Mouse (Mus musculus): ENCODE data around the gene Plekhf1. TPM values are rescaled to one million over a fixed set of nuclear protein-coding genes. Genes with fewer than 3 reads are reported as not detected.

The Plekhf1 gene
- polyA plus RNA-seq, 1 experiment from 2014 or later: 5.0 TPM

DNA sequence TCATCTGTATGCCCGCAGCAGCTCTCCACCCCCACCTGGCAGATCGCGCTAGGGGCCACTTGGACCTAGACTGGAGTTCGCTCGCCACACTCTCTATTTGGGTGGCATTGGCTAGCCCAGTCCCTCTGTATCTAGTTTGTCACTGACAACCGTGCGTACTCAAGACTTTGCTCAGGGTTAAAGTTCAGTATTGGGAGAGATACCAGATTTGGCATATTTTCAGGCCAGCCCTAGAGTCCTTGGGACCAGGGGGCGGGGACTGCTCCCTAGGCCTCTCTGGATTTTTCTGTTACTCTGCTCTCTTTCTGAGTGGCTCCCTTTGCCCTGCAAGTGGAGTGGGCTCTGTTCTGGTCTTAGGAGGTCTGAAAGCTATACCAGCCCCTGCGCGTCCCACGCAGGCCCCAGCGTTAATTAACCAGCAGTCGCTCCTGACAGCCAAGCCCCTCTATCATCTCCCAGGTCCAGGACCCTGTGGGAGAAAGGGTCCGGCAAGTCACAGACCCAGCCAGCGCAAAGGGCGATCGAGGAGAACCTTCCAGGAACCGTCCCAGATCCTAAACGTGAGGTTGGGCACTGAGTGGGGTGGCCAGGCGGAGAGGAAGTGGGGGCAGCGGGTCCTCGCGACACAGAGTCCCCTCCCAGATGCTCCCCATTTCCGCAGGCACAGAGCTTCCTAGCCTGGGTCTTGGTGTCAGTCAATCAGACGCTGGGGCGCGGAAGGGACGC is 44.7 kb downstream of the Plekhf1 start, which contains the start of gene 1600014C10Rik:
TSS of gene 1600014C10Rik (plus strand) at position 256 of the 726 bp plus-strand sequence.
- peak; percentile 44 for ATAC-seq (replicated peaks; ENCODE audit: low FRiP score)
- peaks cover 17% of the 10 kb centered on the region for H3K4me1 ChIP-seq
- WGBS: 3% methylated on average over 28 of the region's 28 CpGs

DNA sequence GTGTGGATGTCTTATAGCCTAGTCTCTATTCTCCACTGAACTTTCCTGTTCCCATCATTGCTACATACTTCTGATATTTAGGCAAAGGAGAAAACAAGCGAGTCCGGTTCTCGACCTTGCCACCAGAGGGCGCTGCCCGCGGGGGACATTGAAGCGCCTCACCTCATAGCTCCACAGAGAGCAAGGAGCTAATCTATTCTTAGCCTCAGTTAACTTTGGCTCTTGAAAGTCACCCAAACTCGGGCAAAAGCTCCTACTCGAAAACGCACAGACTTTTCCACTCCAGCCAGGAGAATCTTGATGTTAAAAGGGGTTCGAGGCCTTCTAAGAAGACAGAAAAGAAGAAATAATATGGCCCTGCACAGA is 45.2 kb downstream of the Plekhf1 start:
- ATAC-seq (replicated peaks; ENCODE audit: low FRiP score): peak; percentile 57
- H3K4me1 ChIP-seq: peaks cover 17% of the 10 kb centered on the region
- H3K9ac ChIP-seq: peak overlapping the region; percentile 74; the same call in 1 of the 2 replicates
- under 1% methylated on average over 11 of the region's 11 CpGs for WGBS
- peak overlapping the region; percentile 90 for H3K27ac ChIP-seq
- H3K27me3 ChIP-seq: no peaks in the 10 kb centered on the region
- peak overlapping the region; percentile 73 for H3K4me3 ChIP-seq (replicated peaks)
- H3K36me3 ChIP-seq: no peaks in the 10 kb centered on the region
- H3K9me3 ChIP-seq (replicated peaks): no peaks in the 10 kb centered on the region
- H3K4me2 ChIP-seq: peak overlapping the region; percentile 91

More for the DNA sequence above, 44.7 kb downstream of the Plekhf1 start, which contains the start of gene 1600014C10Rik:
- Histone ChIP-seq H3K27me3 (no peaks in the 10 kb centered on the region), H3K27ac (peak within 1 kb of the TSS; percentile 90), H3K36me3 (no peaks in the 10 kb centered on the region), H3K9ac (peak within 1 kb of the TSS; percentile 74), H3K9me3 (replicated peaks) (no peaks in the 10 kb centered on the region), H3K4me3 (replicated peaks) (peak within 1 kb of the TSS; percentile 73), H3K4me2 (peak within 1 kb of the TSS; percentile 91)

GRCm38 (mm10) chr7:38181366-38181765 is 46.5 kb downstream of the Plekhf1 start:
- Histone ChIP-seq H3K36me3 (no peaks in the 10 kb centered on the region), H3K4me1 (peaks cover 17% of the 10 kb centered on the region), H3K4me2 (no peak overlapping the region), H3K27ac (no peak overlapping the region), H3K9ac (no peak overlapping the region), H3K9me3 (replicated peaks) (no peaks in the 10 kb centered on the region), H3K4me3 (replicated peaks) (no peak overlapping the region), H3K27me3 (no peaks in the 10 kb centered on the region)
- WGBS: 74% methylated on average over 2 of the region's 2 CpGs
- ATAC-seq (replicated peaks; ENCODE audit: low FRiP score): no peak

DNA sequence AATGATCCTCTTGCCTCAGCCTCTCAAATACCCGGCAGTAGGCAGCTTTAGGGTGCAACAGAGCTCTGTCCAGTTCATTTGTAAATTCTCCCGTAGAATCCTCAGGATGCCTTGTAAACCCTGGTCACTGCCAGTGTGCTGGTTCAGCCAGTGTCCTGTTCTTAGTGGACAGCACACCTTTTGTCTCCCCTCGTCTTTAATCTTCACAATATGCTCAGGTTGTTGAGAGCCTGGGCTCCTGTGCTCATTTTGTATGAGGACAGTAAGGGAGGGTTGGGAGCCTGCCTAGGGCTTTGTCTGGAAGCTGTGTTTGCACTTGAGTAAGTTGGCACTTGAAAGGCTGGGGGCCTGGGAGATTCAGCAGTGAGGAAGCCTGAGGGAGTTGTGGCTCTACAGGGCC is 47.9 kb downstream of the Plekhf1 start:
- no peak overlapping the region for H3K4me2 ChIP-seq
- H3K4me1 ChIP-seq: peaks cover 17% of the 10 kb centered on the region
- H3K4me3 ChIP-seq (replicated peaks): no peak overlapping the region
- ATAC-seq (replicated peaks; ENCODE audit: low FRiP score): no peak
- H3K9me3 ChIP-seq (replicated peaks): no peaks in the 10 kb centered on the region
- H3K27ac ChIP-seq: no peak overlapping the region
- no peaks in the 10 kb centered on the region for H3K36me3 ChIP-seq
- WGBS: 74% methylated on average over 3 of the region's 3 CpGs
- 0 out of 2 replicates have a peak, but pooled peaks cover 6% of the 10 kb centered on the region for H3K27me3 ChIP-seq
- H3K9ac ChIP-seq: no peak overlapping the region

DNA sequence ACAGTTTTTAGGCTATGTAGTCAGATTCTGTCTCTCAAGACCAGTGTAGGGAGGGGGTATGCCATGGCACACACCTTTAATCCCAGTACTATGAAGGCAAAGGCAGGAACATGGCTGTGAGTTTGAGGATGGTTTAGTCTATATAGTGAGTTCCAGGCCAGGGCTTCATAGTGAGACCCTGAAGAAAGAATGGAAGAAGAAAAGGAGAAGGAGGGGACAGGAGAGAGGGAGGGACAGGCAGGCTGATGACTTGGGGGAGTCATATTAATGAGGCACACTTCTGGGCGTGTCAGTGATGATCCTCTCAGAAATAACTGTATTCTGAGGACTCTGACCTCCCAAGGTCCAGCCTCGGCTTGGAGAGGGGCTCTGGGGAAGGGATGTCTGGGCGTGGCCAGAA is 51.8 kb downstream of the Plekhf1 start:
- Histone ChIP-seq H3K36me3 (no peaks in the 10 kb centered on the region), H3K4me1 (peaks cover 11% of the 10 kb centered on the region), H3K4me3 (replicated peaks) (no peak overlapping the region), H3K9ac (no peak overlapping the region), H3K4me2 (no peak overlapping the region), H3K9me3 (replicated peaks) (no peaks in the 10 kb centered on the region), H3K27me3 (peaks cover 22% of the 10 kb centered on the region; the same call in 1 of the 2 replicates), H3K27ac (no peak overlapping the region)
- 74% methylated on average over 3 of the region's 3 CpGs for WGBS
- no peak for ATAC-seq (replicated peaks; ENCODE audit: low FRiP score)

DNA sequence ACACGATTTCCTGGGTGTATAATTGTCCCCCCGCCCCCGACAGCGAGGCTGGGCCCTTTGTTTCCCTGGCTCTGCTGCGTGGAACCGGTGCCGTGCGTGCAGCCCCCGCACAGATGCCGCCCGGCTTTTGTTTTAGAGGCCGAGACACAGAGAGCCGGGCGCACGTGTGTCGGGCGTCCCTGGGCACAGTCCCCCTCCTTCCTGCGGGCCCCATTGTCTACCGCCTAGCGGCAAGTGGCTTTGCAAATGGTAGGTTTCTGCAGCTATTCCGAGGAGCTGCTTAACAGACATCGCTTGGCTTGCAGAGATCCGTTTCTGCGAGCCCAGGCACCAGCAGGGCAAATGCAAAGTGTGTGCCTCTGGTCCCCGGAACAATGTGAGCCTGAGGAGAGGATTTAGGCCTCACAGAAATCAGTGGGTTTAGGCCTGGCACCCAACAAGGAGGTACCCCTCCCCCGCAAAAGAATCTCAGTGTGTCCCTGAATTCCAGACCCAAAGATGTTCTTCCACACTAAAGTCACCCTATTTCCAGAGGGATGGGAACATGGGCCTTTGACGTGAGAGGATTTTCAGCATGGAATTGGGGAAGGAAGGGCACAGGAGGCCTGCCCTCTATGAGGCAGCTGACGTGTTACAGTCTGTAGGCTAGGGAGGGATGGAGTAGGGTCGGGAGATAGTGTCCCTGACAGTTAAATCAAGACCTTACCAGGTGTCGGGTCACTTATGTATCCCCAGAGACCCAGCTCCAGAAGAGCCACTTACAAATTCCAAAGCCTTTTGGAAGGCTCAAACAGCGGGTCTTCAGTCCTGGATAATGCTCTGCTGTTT is 53.3 kb downstream of the Plekhf1 start:
- Histone ChIP-seq H3K9ac (peak overlapping the region; percentile 35), H3K9me3 (replicated peaks) (no peaks in the 10 kb centered on the region), H3K4me3 (replicated peaks) (peak overlapping the region; percentile 40), H3K4me2 (peak overlapping the region; percentile 74), H3K4me1 (peaks cover 11% of the 10 kb centered on the region), H3K27ac (no peak overlapping the region), H3K36me3 (no peaks in the 10 kb centered on the region), H3K27me3 (peaks cover 22% of the 10 kb centered on the region; the same call in 1 of the 2 replicates)
- 13% methylated on average over 31 of the region's 31 CpGs for WGBS
- peak; percentile 49 for ATAC-seq (replicated peaks; ENCODE audit: low FRiP score)

- H3K4me3 ChIP-seq (replicated peaks): peak overlapping the region; percentile 40
- WGBS: 17% methylated on average over 14 of the region's 14 CpGs
- peak overlapping the region; percentile 74 for H3K4me2 ChIP-seq
- ATAC-seq (replicated peaks; ENCODE audit: low FRiP score): no peak
- H3K9ac ChIP-seq: peak overlapping the region; percentile 35
- no peak overlapping the region for H3K27ac ChIP-seq
- H3K27me3 ChIP-seq: peaks cover 22% of the 10 kb centered on the region; the same call in 1 of the 2 replicates
- no peaks in the 10 kb centered on the region for H3K9me3 ChIP-seq (replicated peaks)
- no peaks in the 10 kb centered on the region for H3K36me3 ChIP-seq
- peaks cover 11% of the 10 kb centered on the region for H3K4me1 ChIP-seq
These were observed 53.9 kb downstream of the Plekhf1 start for GRCm38 (mm10) chr7:38173871-38174270.

GRCm38 (mm10) chr7:38167724-38168141 is 60.1 kb downstream of the Plekhf1 start:
- no peak overlapping the region for H3K9ac ChIP-seq
- H3K4me2 ChIP-seq: peak overlapping the region; percentile 47
- peaks cover 10% of the 10 kb centered on the region for H3K4me1 ChIP-seq
- no peaks in the 10 kb centered on the region for H3K9me3 ChIP-seq (replicated peaks)
- no peaks in the 10 kb centered on the region for H3K27me3 ChIP-seq
- no peak overlapping the region for H3K27ac ChIP-seq
- ATAC-seq (replicated peaks; ENCODE audit: low FRiP score): no peak
- 15% methylated on average over 11 of the region's 11 CpGs for WGBS
- H3K4me3 ChIP-seq (replicated peaks): no peak overlapping the region
- no peaks in the 10 kb centered on the region for H3K36me3 ChIP-seq

Other genes starting within 250 kb of the Plekhf1 start
- gene Uri1, start 204.5 kb downstream of the Plekhf1 start, polyA plus RNA-seq (2015; fragmentation: Nextera tagmentation; extraction: Ambion mirVana): 50.5 and 52.2 TPM in 2 replicates
- gene Ccne1, start 120.5 kb downstream of the Plekhf1 start, polyA plus RNA-seq (2015; fragmentation: Nextera tagmentation; extraction: Ambion mirVana): 65.9 and 71.4 TPM in 2 replicates
- gene 1600014C10Rik, start 44.8 kb downstream of the Plekhf1 start, polyA plus RNA-seq (2015; fragmentation: Nextera tagmentation; extraction: Ambion mirVana): 14.5 and 17.4 TPM in 2 replicates
- gene Pop4, start 43.4 kb upstream of the Plekhf1 start, polyA plus RNA-seq (2015; fragmentation: Nextera tagmentation; extraction: Ambion mirVana): 64.8 and 66.3 TPM in 2 replicates